Mouse (Mus musculus) kidney, postnatal 14 days (tissue): ENCODE data around the gene Ppp1cc.

ENCODE experiments used
- DNase-seq: peaks from one replicate; pipeline ENCODE4 v3.0.0; 2022; ENCODE audit warnings: mixed read lengths

Ppp1cc gene

DNA sequence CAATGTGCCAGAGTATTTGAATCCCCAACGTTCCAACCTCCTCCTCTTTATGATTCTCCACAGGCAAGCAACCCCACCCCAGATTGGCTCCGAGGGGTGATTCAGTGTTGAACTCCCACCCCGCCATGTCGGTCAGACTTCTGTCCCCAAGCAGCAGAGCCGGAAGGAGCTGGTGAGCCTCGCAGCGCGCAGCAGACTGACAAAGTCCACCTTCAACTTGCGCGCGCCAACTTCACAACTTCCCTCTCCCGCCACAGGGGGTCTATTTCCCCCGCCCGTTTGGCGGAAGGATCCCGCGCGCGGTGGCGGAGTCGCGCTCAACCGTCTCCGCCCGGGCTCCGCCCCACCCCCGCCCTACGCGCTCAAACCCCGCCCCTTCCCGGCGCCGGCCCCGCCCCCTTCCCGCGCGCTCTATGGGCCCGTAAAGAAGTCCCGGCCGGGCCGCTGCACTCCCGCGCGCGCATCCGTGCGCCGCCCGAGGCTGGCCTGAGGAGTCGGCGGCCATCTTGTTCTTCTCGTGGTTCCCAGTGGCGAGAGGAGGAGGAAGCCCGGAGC is at the start of gene Ppp1cc:
TSS of gene Ppp1cc (plus strand) at position 452 of the 555 bp plus-strand sequence.
- DNase-seq = peak; percentile 96

DNA sequence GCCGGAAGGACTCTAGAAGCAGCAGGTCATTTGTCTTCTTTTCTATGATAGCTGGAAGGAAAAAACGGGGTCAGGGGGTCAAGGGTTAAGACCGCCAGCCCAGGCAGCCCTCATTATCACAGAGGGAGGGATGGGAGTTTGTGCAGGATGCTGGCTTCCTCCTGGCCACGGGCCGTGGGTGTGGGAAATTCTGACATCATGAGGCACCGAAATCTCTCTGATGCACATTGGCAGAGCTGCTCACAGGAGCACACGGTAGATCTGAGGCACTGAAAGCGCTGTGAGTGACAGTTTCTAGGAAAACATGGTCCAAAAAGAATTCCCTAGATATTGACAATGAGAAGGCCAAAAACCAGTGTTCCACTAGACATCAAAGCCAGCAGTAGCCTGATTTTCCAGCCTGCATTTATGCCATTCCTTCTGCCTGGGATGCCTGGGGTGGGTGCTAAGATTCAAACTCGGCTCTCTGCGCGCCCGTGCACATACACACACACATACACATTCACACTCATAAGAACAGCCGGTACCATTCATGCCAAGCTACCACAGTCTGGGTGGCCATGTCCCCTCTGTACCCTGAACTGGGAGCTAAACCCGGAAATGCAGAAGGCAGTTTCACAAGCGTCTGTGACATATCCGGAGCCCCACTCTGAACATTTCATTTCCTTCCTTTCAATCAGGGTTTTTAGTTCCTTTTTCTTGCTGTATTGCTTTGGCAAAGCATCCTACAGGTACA is 48.6 kb upstream of the Ppp1cc start:
- DNase-seq = peak; percentile 37

DNA sequence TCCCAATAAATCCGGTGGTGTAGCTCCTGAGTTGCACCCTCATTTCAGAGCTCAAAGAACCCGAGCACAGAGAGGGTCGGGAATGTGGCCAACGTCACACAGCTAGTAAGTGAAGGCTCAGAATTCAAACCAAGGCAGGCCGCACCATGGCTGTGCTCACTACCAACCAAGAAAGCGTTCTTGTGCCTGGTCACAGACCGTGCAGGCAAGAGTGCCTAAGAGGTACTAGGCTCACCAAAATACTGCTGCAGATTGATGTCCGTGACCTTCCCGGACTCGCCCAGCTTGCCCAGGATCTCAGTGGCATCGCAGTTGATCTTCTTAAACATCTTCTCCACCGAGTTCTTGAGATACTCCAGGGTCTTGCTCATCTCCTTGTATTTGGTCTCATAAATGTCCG is 47.5 kb upstream of the Ppp1cc start:
- DNase-seq = no peak

DNA sequence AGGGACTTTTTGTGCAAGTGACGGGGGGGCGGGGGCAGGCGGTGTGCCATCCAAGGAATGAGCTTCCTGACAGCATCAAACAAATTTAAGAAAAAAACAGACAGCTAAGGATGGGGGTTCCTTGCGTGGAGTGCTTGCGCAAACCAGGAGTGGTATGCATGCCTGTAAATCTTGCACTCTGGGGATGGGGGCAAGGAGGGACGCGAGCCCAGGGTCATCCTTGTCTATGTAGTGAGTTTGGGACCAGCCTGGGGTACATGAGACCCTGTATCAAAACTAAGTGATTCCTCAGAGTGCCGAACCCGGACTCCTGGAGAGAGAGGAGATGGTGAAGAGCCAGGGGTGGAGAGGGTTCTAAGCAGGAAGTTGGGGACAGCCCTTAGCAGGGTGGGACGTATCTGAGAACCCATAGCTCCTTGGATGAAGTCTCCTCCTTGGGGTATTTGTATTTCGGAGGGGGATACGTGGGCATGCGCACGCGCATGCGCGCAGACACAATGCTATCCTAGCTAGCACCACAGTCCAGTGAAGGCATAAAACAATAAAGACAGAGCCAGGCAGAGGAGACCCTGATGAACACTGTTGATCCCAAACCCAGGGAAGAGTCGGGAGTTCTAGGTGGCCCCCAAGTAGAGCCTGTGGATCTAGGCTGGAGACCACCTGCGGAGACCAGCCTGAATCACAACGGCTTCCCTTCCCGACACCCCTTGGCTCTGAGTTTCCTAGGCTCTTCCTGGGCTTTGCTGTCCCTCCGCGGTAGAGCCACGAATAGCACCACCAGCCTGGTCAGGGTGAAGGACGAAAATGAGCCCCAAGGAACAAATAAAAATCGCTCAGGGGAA is 46.8 kb upstream of the Ppp1cc start:
- no peak for DNase-seq

DNA sequence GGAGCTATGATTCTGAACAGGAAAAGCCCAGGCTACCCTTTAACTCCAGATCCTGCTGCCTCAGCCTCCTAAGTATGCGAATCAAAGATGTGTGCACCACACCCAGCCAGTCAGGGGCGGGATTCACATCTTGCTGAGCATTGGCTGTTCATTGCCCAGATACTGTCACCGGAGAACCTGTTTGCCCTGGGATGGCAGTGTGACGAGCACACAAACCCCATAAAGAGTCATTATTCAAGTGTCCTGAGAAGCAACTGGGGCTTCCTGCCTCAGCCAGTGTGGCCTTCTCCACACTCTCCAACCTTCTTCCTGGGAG is 46.2 kb upstream of the Ppp1cc start:
- no peak for DNase-seq

DNA sequence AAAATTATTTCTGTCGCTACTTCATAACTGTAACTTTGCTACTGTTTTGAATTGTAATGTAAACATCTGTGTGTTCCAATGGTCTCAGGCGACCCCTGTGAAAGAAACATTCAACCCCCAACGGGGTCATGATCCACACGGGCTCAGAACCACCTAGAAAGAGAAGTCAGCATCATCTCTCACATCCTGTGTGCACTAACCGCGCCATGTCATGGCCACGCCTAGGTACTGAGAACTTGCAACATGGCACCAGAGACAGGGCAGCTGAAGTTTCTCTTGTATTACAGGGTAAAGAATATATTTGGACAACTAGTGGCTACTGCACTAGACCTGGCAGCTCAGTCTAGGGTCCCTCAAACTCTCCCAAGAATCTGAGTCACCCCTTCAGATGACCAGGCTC is 44.6 kb upstream of the Ppp1cc start:
- no peak for DNase-seq

DNA sequence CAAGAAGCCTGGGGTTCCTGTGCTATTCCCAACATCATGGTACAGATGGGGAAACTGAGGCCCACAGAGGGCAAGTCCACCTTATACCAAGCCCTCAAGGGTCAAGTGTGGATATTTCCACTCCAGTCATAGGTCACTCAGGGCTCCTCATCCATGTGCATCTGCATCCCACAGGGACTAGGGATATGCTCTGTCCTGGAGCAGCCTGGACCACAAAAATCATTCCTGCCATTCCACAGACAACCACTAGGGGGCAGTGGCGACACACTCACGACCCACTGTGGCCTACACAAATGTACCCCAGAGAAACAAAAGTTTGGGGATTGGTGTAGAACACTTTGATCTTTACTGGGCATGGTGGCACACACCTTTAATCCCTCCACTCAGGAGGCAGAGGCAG is 43.9 kb upstream of the Ppp1cc start:
- peak; percentile 61 for DNase-seq

DNA sequence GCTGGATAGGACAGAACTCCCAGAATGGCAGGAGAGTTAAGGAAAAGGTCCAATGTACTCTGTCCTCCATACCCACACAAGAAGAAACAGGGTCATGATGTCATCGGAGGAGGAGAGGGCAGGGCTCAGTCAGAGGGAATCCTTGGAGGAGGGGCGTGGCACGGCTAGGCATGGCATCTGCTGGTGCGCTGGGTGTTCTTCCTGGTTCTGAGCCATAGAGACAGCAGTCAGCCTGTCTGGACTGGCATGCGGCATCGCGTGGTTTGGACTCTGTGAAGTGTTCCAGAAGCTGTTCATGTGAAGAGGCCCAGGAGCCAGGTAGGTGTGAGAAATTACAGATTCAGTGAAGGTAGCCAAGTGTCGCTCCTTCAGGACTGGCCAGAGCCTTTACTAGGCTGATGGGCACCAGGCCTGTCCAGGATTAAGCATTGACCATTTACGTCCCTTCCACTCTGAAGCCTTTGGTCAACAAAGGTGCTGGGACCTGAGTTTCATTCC is 42.8 kb upstream of the Ppp1cc start:
- no peak for DNase-seq

DNA sequence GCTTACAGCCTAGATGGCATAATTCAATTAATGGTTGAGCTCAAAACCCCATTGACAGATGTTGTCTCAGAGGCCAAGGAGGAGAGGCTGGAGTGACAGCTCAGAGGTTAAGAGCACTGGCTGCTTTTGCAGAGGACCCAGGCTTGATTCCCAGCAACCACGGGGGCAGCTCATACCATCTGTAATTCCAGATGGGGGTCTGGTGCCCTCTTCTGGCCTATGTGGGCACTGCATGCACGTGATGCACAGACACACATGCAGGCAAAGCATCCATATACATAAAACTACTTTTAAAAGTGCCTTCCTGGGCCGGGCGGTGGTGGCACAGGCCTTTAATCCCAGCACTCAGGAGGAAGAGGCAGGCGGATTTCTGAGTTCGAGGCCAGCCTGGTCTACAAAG is 41.8 kb upstream of the Ppp1cc start:
- no peak for DNase-seq

DNA sequence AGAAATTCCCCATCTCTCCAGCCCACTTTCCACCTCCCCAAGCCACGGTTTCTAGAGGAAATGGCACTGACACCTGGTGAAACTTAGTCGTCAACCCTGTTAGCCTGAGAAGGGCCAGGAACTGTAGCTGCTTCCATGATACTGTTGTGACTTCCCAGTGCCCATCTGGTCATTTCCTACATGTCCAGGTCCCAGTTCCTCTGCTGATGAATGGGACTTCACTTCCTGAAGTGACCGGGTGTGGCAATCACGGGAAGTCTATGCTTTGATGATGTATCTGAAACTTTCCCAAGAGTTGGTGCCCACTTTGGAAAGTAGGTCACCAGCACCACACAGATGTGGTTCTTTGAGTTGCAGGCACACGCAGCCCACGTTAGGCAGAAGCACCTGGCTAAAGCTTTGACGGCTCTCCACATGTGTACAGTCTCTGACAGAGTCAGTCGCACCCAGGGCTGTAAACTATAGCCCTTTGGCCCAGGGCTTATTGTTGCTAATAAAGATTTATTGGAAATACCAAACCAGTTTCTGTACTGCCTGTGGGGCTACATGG is 32.8 kb upstream of the Ppp1cc start:
- DNase-seq = peak; percentile 24

DNA sequence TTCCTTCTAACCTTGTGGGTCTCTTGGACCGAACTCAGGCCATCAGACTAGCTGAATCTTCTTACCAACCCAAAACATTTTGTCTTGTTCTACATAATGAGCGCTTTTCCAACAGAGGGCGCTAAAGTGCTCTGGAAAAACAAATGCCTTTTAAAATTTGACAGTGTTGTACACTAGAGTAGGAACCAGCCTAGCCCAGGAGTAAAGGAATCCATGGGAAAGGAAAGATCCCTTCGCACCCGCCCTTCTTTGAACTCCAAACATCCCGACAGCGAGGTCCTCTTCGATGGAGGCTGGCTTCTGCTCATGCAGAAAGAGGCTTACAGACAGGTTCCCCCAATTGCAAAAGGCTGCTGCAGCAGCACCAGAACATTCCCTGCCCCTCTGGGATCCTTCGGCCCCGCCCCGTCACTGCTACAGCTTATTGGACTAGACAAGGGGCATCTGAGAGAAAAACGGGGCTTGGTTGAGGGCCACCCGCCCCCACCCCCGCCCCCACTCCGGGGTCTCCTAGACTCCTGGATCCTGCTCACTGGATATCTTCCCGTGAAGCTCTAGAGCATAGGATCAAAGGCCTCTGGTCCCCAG is 28.9 kb upstream of the Ppp1cc start:
- peak; percentile 85 for DNase-seq

DNA sequence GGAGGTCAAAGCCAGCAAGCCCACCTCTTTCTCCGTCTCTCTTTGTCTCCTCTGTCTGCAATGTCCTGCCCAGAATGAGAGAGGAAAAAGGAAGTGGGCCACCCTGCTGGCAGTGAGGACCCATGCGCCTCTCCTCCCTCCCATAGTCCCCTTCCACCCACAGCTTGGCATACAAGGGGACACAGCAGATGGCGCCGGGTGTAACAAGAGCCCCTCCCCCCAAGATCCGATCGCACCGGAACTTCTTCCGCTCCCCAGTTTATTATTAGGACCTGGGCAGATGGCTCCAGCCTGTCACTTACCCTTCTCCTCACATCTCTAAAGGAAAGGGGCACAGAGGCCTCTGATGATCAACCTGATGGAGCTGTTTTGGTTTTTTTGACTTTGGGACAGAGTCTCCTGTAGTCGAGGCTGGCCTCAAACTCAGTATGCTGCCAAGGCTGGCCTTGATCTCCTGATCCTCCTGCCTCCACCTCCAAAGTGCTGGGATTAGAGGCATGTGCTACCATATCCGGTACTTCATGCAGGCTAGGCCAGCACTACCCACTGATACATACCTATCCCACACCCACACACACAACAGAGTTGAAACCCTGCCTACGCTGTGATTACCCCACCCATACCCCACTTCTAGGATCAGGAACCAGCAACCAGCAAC is 27.6 kb upstream of the Ppp1cc start:
- DNase-seq = no peak

DNA sequence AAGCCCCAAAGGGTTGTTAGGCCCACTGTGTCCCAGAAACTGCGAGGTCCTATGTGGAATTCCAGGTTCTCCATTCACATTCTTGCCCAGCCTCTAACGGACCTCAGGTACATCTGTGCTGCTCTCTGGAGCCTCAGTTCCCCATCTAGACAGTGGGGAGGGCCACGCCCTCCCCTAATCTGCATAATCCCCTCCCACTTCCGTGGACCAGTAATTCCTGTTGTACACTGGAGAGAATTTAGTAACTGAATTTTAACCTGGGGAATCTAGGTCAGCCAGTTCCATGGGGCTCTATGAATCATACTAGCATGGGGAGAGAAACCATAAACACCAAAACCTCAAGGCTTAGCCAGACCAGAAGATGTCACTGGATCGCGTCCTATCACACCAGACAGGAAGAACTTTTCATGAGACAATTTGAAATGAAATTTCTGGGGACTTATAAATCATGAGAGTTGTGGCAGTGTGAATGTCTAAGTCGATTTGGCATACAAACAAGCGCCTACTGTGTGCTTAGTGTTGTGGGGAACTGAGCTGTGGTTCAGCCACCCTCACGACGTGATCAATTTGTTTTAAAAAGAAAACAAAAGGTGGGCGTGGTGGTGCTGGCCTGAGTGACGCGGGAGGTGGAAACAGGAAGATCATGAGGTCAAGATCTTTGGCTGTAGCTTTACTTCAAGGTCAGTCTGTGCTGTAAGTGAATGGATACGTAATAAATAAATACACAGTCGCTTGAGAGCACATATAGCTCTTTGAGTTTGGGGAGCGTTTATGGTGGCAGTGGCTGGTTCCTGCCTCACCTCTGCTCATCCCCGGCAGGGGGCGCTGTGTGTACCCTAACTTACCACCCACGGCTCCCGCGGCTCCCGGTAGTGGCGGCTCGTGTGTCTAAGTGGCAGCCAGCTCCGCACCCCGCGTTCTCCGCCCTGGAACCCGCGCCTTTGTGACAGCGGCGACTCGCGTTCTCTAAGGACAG is 26.7 kb upstream of the Ppp1cc start:
- peak; percentile 90 for DNase-seq

DNA sequence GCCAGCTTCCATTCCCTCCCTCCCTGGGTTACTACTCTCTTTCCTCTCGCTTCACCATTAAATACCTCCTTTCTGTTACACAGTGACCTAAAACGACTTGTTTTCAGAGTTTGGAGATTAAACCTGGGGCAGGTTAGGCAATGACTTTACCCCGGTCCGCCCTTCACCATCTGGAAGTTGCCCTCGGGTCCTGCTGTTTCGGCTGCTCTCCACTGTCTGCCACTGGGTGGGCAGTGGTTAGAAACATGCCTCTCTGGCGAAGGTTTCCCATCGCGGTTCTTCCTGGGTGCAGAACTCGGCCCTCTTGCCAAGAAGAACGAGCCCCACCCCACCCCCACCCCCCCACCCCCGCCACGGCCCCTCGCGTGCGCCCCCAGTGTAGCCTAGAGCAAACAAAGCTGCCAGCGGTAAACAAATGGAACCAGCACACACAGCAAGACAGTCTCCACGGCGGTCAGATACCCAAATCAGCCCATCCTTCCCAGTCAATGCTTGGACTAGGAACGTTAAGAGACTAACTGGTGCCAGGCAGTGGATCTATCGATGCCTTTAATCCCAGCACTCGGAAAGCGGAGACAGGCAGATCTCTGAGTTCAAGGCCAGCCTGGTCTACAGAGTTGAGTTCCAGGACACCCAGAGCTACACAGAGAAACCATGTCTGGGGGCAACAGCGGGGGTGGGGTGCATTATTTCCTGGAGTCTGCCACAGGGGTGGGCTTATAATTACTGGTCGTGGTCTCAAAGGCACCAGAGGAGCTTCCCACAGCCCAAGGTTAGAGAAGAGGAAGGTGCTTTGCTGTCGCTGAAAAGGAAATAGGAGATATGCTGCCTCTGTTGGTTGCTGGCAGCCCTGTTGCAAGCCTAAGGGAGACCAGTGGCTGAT is 25.7 kb upstream of the Ppp1cc start:
- DNase-seq = no peak

DNA sequence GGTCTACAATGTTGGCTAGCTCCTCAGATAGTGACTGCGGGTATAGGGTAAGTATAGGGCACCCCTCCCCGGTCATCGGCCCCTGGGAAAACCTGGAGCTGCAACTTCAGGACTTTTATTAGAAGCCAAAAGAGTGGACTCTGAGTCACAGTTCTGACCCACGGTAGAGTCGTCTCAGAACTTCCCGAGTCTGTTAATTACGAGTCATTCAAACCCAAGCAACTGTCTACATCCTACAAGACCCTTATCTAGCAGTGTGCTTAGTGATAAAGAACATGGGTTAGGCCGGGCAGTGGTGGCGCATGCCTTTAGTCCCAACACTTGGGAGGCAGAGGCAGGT is 25.1 kb upstream of the Ppp1cc start:
- DNase-seq = no peak

DNA sequence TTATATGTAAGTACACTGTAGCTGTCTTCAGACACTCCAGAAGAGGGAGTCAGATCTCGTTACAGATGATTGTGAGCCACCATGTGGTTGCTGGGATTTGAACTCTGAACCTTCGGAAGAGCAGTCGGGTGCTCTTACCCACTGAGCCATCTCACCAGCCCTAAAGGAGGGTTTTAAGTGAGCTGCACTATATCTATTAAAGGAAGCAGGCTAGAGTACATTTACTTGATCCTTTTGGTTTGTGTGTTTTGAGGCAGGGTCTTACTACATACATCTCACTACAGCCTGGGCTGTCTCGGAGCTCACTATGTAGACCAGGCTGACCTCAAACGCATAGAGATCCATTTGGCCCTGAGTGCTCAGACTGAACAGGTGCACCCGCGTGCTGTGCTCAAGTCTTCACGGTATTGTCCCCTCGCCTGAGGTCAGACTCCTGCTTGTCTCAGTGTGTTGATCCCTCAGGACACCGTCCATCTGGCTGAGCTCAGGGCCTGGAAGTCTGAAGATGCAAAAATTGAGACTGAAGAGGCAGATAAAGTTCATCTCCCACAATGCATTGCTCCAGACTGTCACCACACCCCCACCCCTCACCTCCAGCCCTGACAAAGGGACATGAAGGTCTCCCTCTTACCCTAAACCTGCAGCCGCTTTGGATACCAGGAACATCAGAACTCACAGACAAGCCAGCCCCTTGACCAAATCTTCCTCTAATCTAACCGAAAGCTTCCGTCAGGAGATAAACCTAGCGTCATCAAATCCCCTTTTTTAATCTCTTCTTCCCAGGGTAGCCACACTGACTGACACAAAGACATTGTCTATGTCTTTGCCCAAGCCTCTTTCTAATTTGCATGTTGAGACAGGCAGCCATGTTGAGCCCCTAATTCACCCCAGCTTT is 23.4 kb upstream of the Ppp1cc start:
- DNase-seq = no peak

DNA sequence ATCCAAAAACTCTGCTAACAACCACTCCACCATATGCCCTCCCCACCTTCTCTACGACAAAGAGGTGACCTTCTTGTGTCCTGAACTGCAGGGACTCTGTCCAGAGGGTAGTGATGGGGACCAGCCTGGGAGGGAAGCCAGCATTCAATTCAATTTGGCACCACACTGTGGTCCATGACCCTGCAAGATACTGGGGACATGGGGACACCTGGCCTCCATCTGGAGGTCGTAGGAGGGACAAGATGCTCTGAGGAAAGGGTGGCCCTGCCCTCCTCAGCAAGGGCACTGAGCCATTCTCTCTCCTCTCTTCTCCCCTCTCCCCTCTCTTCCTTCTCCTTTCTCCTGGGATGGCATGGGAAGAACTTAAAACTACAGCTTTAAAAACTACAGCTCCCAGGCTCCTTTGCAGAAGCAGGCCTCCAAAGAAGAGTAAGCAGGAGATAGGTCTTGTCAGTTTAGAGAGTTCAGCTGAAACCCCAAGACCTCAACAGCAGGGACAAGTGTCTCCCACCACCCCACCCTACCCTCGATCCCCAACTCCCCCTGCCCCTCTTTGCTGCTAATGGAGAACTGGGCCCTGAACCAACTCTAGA is 22.7 kb upstream of the Ppp1cc start:
- DNase-seq = no peak

DNA sequence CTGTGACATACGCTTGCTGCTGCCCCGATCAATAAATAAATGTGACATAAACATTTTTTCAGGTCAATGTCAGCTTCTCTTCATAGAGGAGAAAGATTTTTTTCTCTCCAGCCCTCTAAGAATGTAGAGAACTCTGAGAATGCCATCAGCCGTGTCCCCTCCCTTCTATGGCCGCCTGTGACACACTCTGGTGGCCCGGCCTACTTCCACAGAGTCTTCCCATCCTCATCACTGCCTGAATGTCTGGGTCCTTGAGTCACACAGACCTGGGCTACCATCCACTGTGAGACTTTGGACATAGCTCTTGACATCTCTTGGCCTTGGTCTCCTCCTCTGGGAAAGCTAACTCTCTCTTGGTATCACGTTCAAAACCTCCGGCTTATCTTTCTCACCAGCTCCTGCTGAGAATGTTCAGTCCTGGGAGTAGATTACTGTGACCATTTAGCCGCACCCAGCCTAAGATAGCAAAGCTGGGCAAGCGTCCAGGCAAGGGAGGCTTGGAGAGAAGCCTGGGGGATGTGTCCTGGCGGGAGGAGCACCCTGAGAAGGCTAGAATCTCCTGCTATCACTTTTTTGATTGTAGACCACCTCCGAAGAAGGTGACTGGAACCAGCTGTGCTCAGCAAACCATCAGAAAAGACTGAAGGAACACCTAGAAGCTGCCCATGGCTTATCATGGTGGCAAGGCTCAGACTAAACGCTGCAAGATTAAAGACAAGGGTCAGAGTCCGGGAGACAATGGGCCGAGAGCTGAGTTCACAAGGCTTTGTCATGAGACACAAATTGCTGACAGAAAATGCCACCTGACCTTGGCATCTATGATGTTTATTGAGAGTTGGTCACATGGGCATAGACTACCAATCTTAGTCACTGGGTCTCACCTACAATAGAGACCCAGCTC is 21.3 kb upstream of the Ppp1cc start:
- no peak for DNase-seq
